Mouse (Mus musculus) G1E-ER4 (cell line): ENCODE data around the gene Taf5. TPM values are rescaled to one million over a fixed set of nuclear protein-coding genes. Genes with fewer than 3 reads are reported as not detected.

Experiments
- GATA1 ChIP-seq: IDR thresholded peaks from one replicate; pipeline ENCODE4 v1.8.0; 2012; ENCODE audit warnings: low read length, inconsistent platforms
- polyA plus RNA-seq: library from polyadenylated mRNA; stranded (reverse); fragments of >175 nt; gene quantifications from 2 replicates; pipeline ENCODE4 v1.2.3, GENCODE M21; 2012

Gene Taf5
- polyA plus RNA-seq: 8.6 and 10.4 TPM in 2 replicates

- no peak for TF ChIP-seq GATA1
Observed at GRCm38 (mm10) chr19:47067096-47067882, at the start of gene Taf5. Taf5 (plus strand) TSS chr19:47067746.

- no peak for TF ChIP-seq GATA1
Observed at GRCm38 (mm10) chr19:47017831-47018230, 49.7 kb upstream of the Taf5 start.

GRCm38 (mm10) chr19:47018330-47018729, 49.2 kb upstream of the Taf5 start:
- TF ChIP-seq GATA1: no peak

- TF ChIP-seq GATA1: no peak
Observed at GRCm38 (mm10) chr19:47019326-47019725, 48.2 kb upstream of the Taf5 start.

GRCm38 (mm10) chr19:47022709-47023108, 44.8 kb upstream of the Taf5 start:
- no peak for TF ChIP-seq GATA1

GRCm38 (mm10) chr19:47023546-47023945, 44.0 kb upstream of the Taf5 start:
- TF ChIP-seq GATA1: no peak

- no peak for TF ChIP-seq GATA1
Observed at GRCm38 (mm10) chr19:47024954-47025353, 42.6 kb upstream of the Taf5 start.

- no peak for TF ChIP-seq GATA1
Observed at GRCm38 (mm10) chr19:47026513-47026912, 41.0 kb upstream of the Taf5 start.

GRCm38 (mm10) chr19:47029796-47030195, 37.8 kb upstream of the Taf5 start:
- no peak for TF ChIP-seq GATA1

- TF ChIP-seq GATA1: no peak
Observed at GRCm38 (mm10) chr19:47031770-47032169, 35.8 kb upstream of the Taf5 start.

- no peak for TF ChIP-seq GATA1
Observed at GRCm38 (mm10) chr19:47034916-47035315, 32.6 kb upstream of the Taf5 start.

- no peak for TF ChIP-seq GATA1
Observed at GRCm38 (mm10) chr19:47036596-47036995, 30.9 kb upstream of the Taf5 start.

GRCm38 (mm10) chr19:47040720-47041473, 26.6 kb upstream of the Taf5 start:
- no peak for TF ChIP-seq GATA1

- TF ChIP-seq GATA1: no peak
Observed at GRCm38 (mm10) chr19:47043608-47044007, 23.9 kb upstream of the Taf5 start.

GRCm38 (mm10) chr19:47046343-47046742, 21.2 kb upstream of the Taf5 start:
- TF ChIP-seq GATA1: no peak

GRCm38 (mm10) chr19:47047236-47047833, 20.2 kb upstream of the Taf5 start:
- no peak for TF ChIP-seq GATA1
